In the genomic region with DNA sequence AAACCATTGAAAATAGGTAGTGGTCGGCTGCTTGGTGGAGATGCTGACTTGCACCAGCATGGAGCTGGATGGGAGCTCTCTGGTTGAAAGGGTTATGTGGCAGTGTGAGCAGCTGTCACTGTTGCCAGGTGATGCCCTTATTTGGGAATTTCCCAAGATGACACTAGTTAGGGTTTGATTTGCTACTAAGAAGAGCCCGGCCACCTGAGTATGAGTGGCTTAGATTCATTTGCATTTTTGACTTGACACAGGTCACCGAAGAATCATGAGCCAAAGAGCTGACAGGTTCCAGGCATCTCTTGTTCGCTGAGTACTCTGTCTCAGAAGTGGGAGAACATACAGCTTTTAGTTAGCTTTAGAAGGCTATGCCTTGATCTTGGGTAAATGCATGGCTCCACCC, we compare ENCODE assay signal across 22 mouse cellular contexts. TPM values are rescaled to one million over a fixed set of nuclear protein-coding genes. Genes with fewer than 3 reads are reported as not detected.
DNase-seq lines count a peak whose midpoint lies in the region; ATAC-seq and TF ChIP-seq lines count a peak whose summit lies in the region.
"Had no signal": no experiment of that assay in that cellular context is flagged by ENCODE, and none has a peak within 500 bp of the region (broad histone marks: within the 10 kb centered on the region; RNA-seq: fewer than 3 reads in every experiment).

No protein-coding gene starts in this region.

- no peak overlapping the region for H3K4me2 ChIP-seq in midbrain, embryonic 11.5 days
- H3K4me2 ChIP-seq in midbrain, embryonic 14.5 days (ENCODE audit: low read length): no peak overlapping the region
- no peak overlapping the region for H3K4me2 ChIP-seq in CH12.LX (ENCODE audit: insufficient read depth, low read depth, poor library complexity, severe bottlenecking)

- no peak for TF ChIP-seq CTCF in CH12.LX (conservative IDR thresholded peaks at IDR 0.05 in 1 of 2, IDR thresholded peaks at IDR 0.05 in 1 of 2; ENCODE audit: low read depth in 2 of 2, low read length in 2 of 2)

- H3K27me3 ChIP-seq in midbrain, embryonic 11.5 days (ENCODE audit: control insufficient read depth, insufficient read depth, low read length): no peaks in the 10 kb centered on the region
- H3K27me3 ChIP-seq in midbrain, embryonic 14.5 days (ENCODE audit: control insufficient read depth, insufficient read depth, low read length): no peaks in the 10 kb centered on the region
- no peaks in the 10 kb centered on the region for H3K27me3 ChIP-seq in CH12.LX (replicated peaks)

- no peaks in the 10 kb centered on the region for H3K79me2 ChIP-seq in CH12.LX (replicated peaks; ENCODE audit: control insufficient read depth, extremely low read depth, insufficient read depth, poor library complexity, severe bottlenecking)

- TF ChIP-seq POLR2A in CH12.LX (IDR thresholded peaks at IDR 0.05; ENCODE audit: low read depth, low read length): no peak

- WGBS in midbrain, embryonic 11.5 days: 72% methylated on average over 4 of the region's 4 CpGs
- WGBS in midbrain, embryonic 14.5 days: 73% methylated on average over 4 of the region's 4 CpGs

- H3K27ac ChIP-seq in midbrain, embryonic 11.5 days (ENCODE audit: low read depth, low read length): no peak overlapping the region
- no peak overlapping the region for H3K27ac ChIP-seq in midbrain, embryonic 14.5 days (replicated peaks; ENCODE audit: low read depth, low read length)
- H3K27ac ChIP-seq in CH12.LX (ENCODE audit: insufficient read depth, low read depth): no peak overlapping the region

- peaks cover 6% of the 10 kb centered on the region; the same call in 1 of the 2 replicates for H3K4me1 ChIP-seq in midbrain, embryonic 11.5 days (ENCODE audit: control insufficient read depth, insufficient read depth, low read length)
- peaks cover 4% of the 10 kb centered on the region for H3K4me1 ChIP-seq in midbrain, embryonic 14.5 days (ENCODE audit: control insufficient read depth, insufficient read depth, low read length)
- peaks cover 0 to 16% of the 10 kb centered on the region in 2 experiments; a peak in 2 of 4 replicates for H3K4me1 ChIP-seq in CH12.LX (ENCODE audit: control insufficient read depth in 1 of 2, insufficient read depth in 2 of 2)

- TF ChIP-seq RAD21 in CH12.LX (IDR thresholded peaks at IDR 0.05; ENCODE audit: low read depth, low read length): no peak

- TF ChIP-seq EP300 in CH12.LX (IDR thresholded peaks at IDR 0.05; ENCODE audit: low read length): 0 out of 2 replicates have a peak, but pooled peaks have one; percentile 14

- H3K9ac ChIP-seq in midbrain, embryonic 11.5 days (ENCODE audit: low read length): no peak overlapping the region
- H3K9ac ChIP-seq in midbrain, embryonic 14.5 days (replicated peaks; ENCODE audit: low read length): no peak overlapping the region
- H3K9ac ChIP-seq in CH12.LX (ENCODE audit: insufficient read depth, low read depth): no peak overlapping the region

- DNase-seq in midbrain, embryonic 11.5 days (ENCODE audit: low spot score, missing footprints): peak; percentile 73
- DNase-seq in midbrain, embryonic 14.5 days: no peak
- DNase-seq in A20 (ENCODE audit: low read depth, low spot score) (peak; percentile 28), CH12.LX (ENCODE audit: extremely low read depth) (peak; percentile 65)
- DNase-seq in spleen, postnatal 36 days (ENCODE audit: low spot score in 2 of 2): no peak
- no peak for DNase-seq in gastrocnemius, postnatal 4 days (ENCODE audit: low spot score in 2 of 2)
- DNase-seq: adrenal gland, adult 2 months; adrenal gland, adult 8-10 months; adrenal gland, postnatal 10 days; adrenal gland, postnatal 14 days; adrenal gland, postnatal 25 days; adrenal gland, postnatal 36 days; B cell, adult 2 months; cerebellum, adult 11 months; cerebellum, adult 11-12 months; cerebellum, adult 18-20 months; cerebellum, adult 2 months; cerebellum, adult 8-10 months had no signal

- in situ Hi-C loops in CH12.LX (cut with MboI; ENCODE audit: low pct_ligation_motif_present, low pct_unique_long_range_greater_than_20kb, low sequenced_read_pairs): no loop called here

- H3K9me3 ChIP-seq in midbrain, embryonic 11.5 days (ENCODE audit: control insufficient read depth, low read length): no peaks in the 10 kb centered on the region
- H3K9me3 ChIP-seq in midbrain, embryonic 14.5 days (ENCODE audit: control insufficient read depth, low read length): no peaks in the 10 kb centered on the region
- H3K9me3 ChIP-seq in CH12.LX (replicated peaks; ENCODE audit: low read length): no peaks in the 10 kb centered on the region
- H3K9me3 ChIP-seq: G1E had no signal

- dilution Hi-C loops in CH12.LX (cut with MboI; ENCODE audit: extremely low pct_ligation_motif_present, extremely low pct_unique_long_range_greater_than_20kb, low sequenced_read_pairs): no loop called here

- ATAC-seq in midbrain, embryonic 11.5 days (ENCODE audit: low FRiP score): no peak
- no peak for ATAC-seq in midbrain, embryonic 14.5 days (ENCODE audit: low FRiP score, low TSS enrichment)
- ATAC-seq: activated CD4-positive, CD25-positive, alpha-beta regulatory T cell, adult 4 months; CD4-positive, CD25-positive, alpha-beta regulatory T cell, adult 4 months; Patski had no signal

- no peaks in the 10 kb centered on the region for H3K36me3 ChIP-seq in midbrain, embryonic 11.5 days (ENCODE audit: control insufficient read depth, insufficient read depth, low read length)
- no peaks in the 10 kb centered on the region for H3K36me3 ChIP-seq in midbrain, embryonic 14.5 days (ENCODE audit: control insufficient read depth, insufficient read depth, low read length)
- no peaks in the 10 kb centered on the region for H3K36me3 ChIP-seq in CH12.LX (replicated peaks in 1 of 2; ENCODE audit: control insufficient read depth in 1 of 2, insufficient read depth in 1 of 2, low read length in 1 of 2)
- H3K36me3 ChIP-seq: G1E had no signal

- H3K4me3 ChIP-seq in midbrain, embryonic 11.5 days (ENCODE audit: low read depth, low read length): no peak overlapping the region
- H3K4me3 ChIP-seq in midbrain, embryonic 14.5 days (replicated peaks; ENCODE audit: low read depth, low read length): no peak overlapping the region
- H3K4me3 ChIP-seq in CH12.LX (replicated peaks in 1 of 3; ENCODE audit: low read depth in 2 of 3, low read length in 2 of 3, poor library complexity in 1 of 3): no peak overlapping the region

TF ChIP-seq in CH12.LX, 34 proteins besides CTCF, POLR2A, EP300 and RAD21:
- TF ChIP-seq ELF1 (IDR thresholded peaks at IDR 0.05; ENCODE audit: low read depth, low read length) (no peak), TCF12 (IDR thresholded peaks at IDR 0.05; ENCODE audit: low read depth, low read length) (peak; percentile 10; the same call in 1 of the 2 replicates), ETS1 (conservative IDR thresholded peaks at IDR 0.05; ENCODE audit: low read depth, low read length) (peak; percentile 60)

RNA-seq across cellular contexts. Expression of a gene that starts 9.3 kb away (rescaled TPM):
- 26.7 and 27.9 TPM in 2 replicates for polyA plus RNA-seq in midbrain, embryonic 11.5 days (2014; fragmentation: Nextera tagmentation; extraction: Ambion mirVana)
- 5.3 and 13.8 TPM in 2 replicates for polyA plus RNA-seq in midbrain, embryonic 14.5 days (2014; fragmentation: Nextera tagmentation; extraction: Ambion mirVana)
- 0.17 and 0.34 TPM in 2 replicates for total RNA-seq in CH12.LX (2012; rRNA removed)
- not detected in 2 replicates for total RNA-seq in CH12.LX (2014; rRNA removed)
- 0.17 and 0.18 TPM in 2 replicates for polyA plus RNA-seq in CH12.LX (2012; ENCODE audit: insufficient read length, low read depth)
- 100 to 1,000 TPM in 1 of 2 experiments, 10 to 100 TPM in 1; 84.9 to 105 TPM for total RNA-seq in gastrocnemius, postnatal 4 days (2021)
- polyA plus RNA-seq: activated CD4-positive, CD25-positive, alpha-beta regulatory T cell, adult 4 months; CD4-positive, CD25-positive, alpha-beta regulatory T cell, adult 4 months; G1E had no signal

Comparison
In these comparisons a context has a peak if more than half of its experiments do, and no peak if none do; other contexts are left out.
1. DNase-seq: peak in midbrain, embryonic 11.5 days (single experiment), A20 (single experiment) and CH12.LX (single experiment); none in midbrain, embryonic 14.5 days (single experiment), spleen, postnatal 36 days (0 of 2) and gastrocnemius, postnatal 4 days (0 of 2).